Mouse (Mus musculus): ENCODE measurements around the gene Thrap3. TPM values are rescaled to one million over a fixed set of nuclear protein-coding genes. Genes with fewer than 3 reads are reported as not detected.

Thrap3 gene
- total and polyA plus RNA-seq, 2 experiments: 29.1 to 74.3 TPM

DNA sequence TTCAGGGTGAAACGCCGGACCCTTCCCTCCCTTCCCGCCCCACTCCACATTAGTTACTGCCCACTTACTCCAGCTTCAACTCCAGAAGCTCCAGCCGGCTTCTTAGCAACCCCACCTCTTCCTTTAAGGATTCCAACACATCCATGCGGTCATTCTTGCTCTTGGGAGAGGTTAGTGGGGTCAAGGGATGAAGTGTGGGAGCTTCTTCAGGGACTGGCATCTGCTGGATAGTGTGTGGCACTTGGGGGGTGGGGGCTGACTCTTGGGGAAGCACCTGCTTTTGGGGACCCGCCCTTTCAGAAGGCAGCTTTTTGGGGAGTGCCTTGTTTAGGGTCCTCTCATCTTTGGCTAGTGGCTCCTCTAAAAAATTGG lies 51.6 kb downstream of the Thrap3 start:
- no peaks in the 10 kb centered on the region for H3K27me3 ChIP-seq (ENCODE audit: control insufficient read depth, insufficient read depth, low read length)
- H3K4me3 ChIP-seq (ENCODE audit: insufficient read depth, low read depth, low read length): no peak overlapping the region
- peaks cover 6% of the 10 kb centered on the region; the same call in 1 of the 2 replicates for H3K4me1 ChIP-seq (ENCODE audit: control insufficient read depth, insufficient read depth, low read length)
- DNase-seq (ENCODE audit: extremely low read depth, low read depth, low spot score): no peak
- H3K27ac ChIP-seq (replicated peaks; ENCODE audit: insufficient read depth, low read depth, low read length): peak overlapping the region; percentile 40
- no peak overlapping the region for H3K9ac ChIP-seq (ENCODE audit: low read depth, low read length)
- TF ChIP-seq POLR2A (IDR thresholded peaks at IDR 0.05; ENCODE audit: extremely low read depth, insufficient read depth, low read length) (no peak), CTCF (IDR thresholded peaks at IDR 0.05; ENCODE audit: low read depth, low read length) (no peak)
- no peaks in the 10 kb centered on the region for H3K79me2 ChIP-seq (ENCODE audit: control insufficient read depth, insufficient read depth, low read length)
- no peaks in the 10 kb centered on the region for H3K36me3 ChIP-seq (ENCODE audit: control insufficient read depth, insufficient read depth, low read length)
- WGBS: 77% methylated on average over 6 of the region's 6 CpGs

DNA sequence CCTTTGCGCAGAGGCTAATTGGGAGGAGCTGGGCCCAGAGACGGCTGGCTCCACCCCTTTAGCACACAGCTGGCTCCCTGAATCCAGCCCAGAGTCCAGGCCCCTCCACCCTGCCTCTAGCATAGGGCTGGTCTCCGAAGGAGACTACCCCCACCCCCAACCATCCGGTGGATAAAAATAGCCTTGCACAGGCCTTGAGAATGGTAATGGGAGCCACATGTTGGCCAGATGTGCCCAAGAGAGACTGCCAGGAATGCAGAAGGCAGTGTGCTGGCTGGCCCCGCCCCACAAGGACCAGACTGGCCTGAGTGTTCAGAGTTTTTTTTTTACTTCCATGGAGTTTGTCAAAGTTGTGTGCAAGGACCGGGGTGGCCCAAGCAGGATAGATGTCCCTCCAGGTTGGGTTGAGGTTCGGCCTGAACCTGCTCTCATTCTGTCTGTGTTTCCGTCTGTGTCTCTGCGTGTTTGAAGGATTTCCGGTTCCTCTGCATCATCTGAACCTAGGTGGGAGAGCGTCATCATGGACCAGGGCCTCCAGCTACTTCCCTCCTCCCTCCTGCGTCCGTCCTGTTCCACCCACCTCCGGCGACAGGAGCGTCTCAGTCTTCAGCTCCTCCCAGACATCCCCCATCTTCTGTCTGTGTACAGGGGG lies 52.1 kb downstream of the Thrap3 start:
- no peak for TF ChIP-seq CTCF (IDR thresholded peaks at IDR 0.05; ENCODE audit: low read depth, low read length)
- no peak for TF ChIP-seq POLR2A (IDR thresholded peaks at IDR 0.05; ENCODE audit: extremely low read depth, insufficient read depth, low read length)
- H3K79me2 ChIP-seq (ENCODE audit: control insufficient read depth, insufficient read depth, low read length): no peaks in the 10 kb centered on the region
- H3K4me1 ChIP-seq (ENCODE audit: control insufficient read depth, insufficient read depth, low read length): peaks cover 6% of the 10 kb centered on the region; the same call in 1 of the 2 replicates
- peak overlapping the region; percentile 6; the same call in 1 of the 2 replicates for H3K9ac ChIP-seq (ENCODE audit: low read depth, low read length)
- H3K36me3 ChIP-seq (ENCODE audit: control insufficient read depth, insufficient read depth, low read length): no peaks in the 10 kb centered on the region
- WGBS: 74% methylated on average over 16 of the region's 16 CpGs
- H3K27ac ChIP-seq (replicated peaks; ENCODE audit: insufficient read depth, low read depth, low read length): peak overlapping the region; percentile 40
- no peak for DNase-seq (ENCODE audit: extremely low read depth, low read depth, low spot score)
- peak overlapping the region; percentile 22; the same call in 1 of the 2 replicates for H3K4me3 ChIP-seq (ENCODE audit: insufficient read depth, low read depth, low read length)
- H3K27me3 ChIP-seq (ENCODE audit: control insufficient read depth, insufficient read depth, low read length): no peaks in the 10 kb centered on the region

DNA sequence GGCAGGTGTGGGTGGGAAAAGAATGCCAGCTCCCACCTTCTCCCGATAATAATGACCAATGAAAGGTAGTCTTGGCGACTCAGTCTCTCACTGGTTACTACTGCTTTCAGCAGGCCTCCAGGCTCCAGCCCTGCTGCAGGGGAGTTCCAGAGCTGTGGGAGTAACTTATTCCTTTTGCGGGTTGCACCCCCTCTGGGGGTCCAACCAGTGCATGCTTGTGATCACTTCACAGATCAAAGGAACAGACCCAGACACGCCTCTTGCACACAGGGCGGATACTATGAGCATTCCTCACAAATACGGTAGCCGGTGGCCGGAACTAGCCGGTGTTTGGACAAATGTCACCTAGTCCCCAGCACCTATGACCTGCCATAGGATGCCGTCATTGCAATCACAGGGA lies 52.8 kb downstream of the Thrap3 start:
- no peaks in the 10 kb centered on the region for H3K27me3 ChIP-seq (ENCODE audit: control insufficient read depth, insufficient read depth, low read length)
- no peak for DNase-seq (ENCODE audit: extremely low read depth, low read depth, low spot score)
- H3K4me1 ChIP-seq (ENCODE audit: control insufficient read depth, insufficient read depth, low read length): peaks cover 6% of the 10 kb centered on the region; the same call in 1 of the 2 replicates
- no peak for TF ChIP-seq CTCF (IDR thresholded peaks at IDR 0.05; ENCODE audit: low read depth, low read length)
- no peak for TF ChIP-seq POLR2A (IDR thresholded peaks at IDR 0.05; ENCODE audit: extremely low read depth, insufficient read depth, low read length)
- no peaks in the 10 kb centered on the region for H3K79me2 ChIP-seq (ENCODE audit: control insufficient read depth, insufficient read depth, low read length)
- H3K27ac ChIP-seq (replicated peaks; ENCODE audit: insufficient read depth, low read depth, low read length): peak overlapping the region; percentile 74
- H3K9ac ChIP-seq (ENCODE audit: low read depth, low read length): peak overlapping the region; percentile 89
- H3K4me3 ChIP-seq (ENCODE audit: insufficient read depth, low read depth, low read length): peak overlapping the region; percentile 83
- no peaks in the 10 kb centered on the region for H3K36me3 ChIP-seq (ENCODE audit: control insufficient read depth, insufficient read depth, low read length)
- 75% methylated on average over 10 of the region's 10 CpGs for WGBS

DNA sequence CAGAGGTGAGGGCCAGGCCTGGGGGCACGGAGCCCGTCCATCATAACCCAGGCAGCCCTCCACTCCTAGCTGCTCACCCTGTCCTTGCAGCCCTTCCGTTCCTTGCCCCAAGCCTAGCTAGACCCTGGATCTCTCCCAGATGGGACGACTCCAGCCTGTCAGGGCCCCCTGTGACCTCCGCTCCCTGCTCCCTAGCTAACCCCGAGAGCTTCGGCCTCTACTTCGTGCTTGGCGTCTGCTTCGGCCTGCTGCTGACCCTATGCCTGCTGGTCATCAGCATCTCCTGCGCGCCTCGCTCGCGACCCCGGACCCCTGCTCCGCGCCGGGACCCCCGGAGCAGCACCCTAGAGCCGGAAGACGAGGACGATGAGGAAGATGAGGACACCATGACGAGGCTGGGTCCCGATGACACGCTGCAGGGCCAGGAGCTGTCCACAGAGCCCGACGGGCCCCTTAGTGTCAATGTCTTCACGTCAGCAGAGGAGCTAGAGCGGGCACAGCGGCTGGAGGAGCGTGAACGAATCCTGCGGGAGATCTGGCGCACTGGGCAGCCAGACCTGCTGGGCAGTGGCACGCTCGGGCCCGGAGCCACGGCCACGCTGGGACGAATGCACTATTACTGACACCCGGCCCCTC lies 53.4 kb downstream of the Thrap3 start:
- Histone ChIP-seq H3K9ac (ENCODE audit: low read depth, low read length) (peak overlapping the region; percentile 89), H3K4me1 (ENCODE audit: control insufficient read depth, insufficient read depth, low read length) (peaks cover 6% of the 10 kb centered on the region; the same call in 1 of the 2 replicates), H3K36me3 (ENCODE audit: control insufficient read depth, insufficient read depth, low read length) (no peaks in the 10 kb centered on the region), H3K27ac (replicated peaks; ENCODE audit: insufficient read depth, low read depth, low read length) (peak overlapping the region; percentile 74), H3K79me2 (ENCODE audit: control insufficient read depth, insufficient read depth, low read length) (no peaks in the 10 kb centered on the region), H3K4me3 (ENCODE audit: insufficient read depth, low read depth, low read length) (peak overlapping the region; percentile 83), H3K27me3 (ENCODE audit: control insufficient read depth, insufficient read depth, low read length) (no peaks in the 10 kb centered on the region)
- no peak for DNase-seq (ENCODE audit: extremely low read depth, low read depth, low spot score)
- 56% methylated on average over 42 of the region's 42 CpGs for WGBS
- TF ChIP-seq CTCF (IDR thresholded peaks at IDR 0.05; ENCODE audit: low read depth, low read length) (no peak), POLR2A (IDR thresholded peaks at IDR 0.05; ENCODE audit: extremely low read depth, insufficient read depth, low read length) (no peak)

DNA sequence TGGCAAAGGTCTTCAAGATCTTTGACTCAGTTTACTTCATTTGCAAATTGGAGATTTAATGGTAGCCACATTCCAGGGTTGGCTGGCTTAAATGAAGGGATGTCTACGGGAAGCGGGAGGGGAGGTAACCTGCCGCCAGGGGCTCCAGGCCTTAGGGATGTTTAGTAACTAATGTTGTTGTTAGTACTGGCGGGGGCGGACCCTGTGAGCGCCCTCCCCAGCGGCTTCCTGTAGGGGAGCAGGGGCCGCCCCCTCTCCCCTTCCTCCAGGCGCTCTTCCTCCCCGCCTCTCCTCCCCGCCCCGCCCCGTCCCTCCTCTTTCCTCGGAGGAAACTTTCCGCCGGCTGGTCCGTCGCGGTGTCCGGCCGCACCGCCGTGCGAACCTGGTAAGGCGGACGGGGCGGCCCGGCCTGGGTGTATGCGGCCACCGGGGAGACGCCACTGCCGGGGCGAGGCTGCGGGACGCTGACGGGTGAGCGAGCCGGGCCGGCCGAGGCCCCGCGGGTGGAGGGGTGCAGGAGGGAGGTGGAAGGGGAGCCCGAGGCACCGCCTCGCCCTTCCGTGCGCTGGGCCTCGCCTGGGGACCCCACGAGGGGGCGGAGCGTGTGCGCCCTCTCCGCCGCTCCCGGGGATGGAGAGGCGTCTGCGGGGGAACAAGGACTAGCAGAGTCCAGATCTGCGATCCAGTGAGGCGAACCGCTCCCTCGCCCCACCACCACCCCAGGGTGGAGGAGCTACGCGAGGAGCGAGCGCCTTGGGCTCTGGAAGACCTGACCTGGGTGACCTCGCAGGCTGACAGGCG lies 54.2 kb downstream of the Thrap3 start:
- H3K4me3 ChIP-seq (ENCODE audit: insufficient read depth, low read depth, low read length): peak overlapping the region; percentile 83

More for the DNA sequence above, 54.2 kb downstream of the Thrap3 start:
- H3K36me3 ChIP-seq (ENCODE audit: control insufficient read depth, insufficient read depth, low read length): no peaks in the 10 kb centered on the region
- no peaks in the 10 kb centered on the region for H3K79me2 ChIP-seq (ENCODE audit: control insufficient read depth, insufficient read depth, low read length)
- H3K4me1 ChIP-seq (ENCODE audit: control insufficient read depth, insufficient read depth, low read length): peaks cover 6% of the 10 kb centered on the region; the same call in 1 of the 2 replicates
- DNase-seq (ENCODE audit: extremely low read depth, low read depth, low spot score): no peak
- H3K27me3 ChIP-seq (ENCODE audit: control insufficient read depth, insufficient read depth, low read length): no peaks in the 10 kb centered on the region
- WGBS: 5% methylated on average over 63 of the region's 67 CpGs
- H3K9ac ChIP-seq (ENCODE audit: low read depth, low read length): peak overlapping the region; percentile 89
- peak overlapping the region; percentile 74 for H3K27ac ChIP-seq (replicated peaks; ENCODE audit: insufficient read depth, low read depth, low read length)
- TF ChIP-seq POLR2A (IDR thresholded peaks at IDR 0.05; ENCODE audit: extremely low read depth, insufficient read depth, low read length) (0 out of 2 replicates have a peak, but pooled peaks have one; percentile 53), CTCF (IDR thresholded peaks at IDR 0.05; ENCODE audit: low read depth, low read length) (peak; percentile 17; the same call in 1 of the 2 replicates)
